Mouse (Mus musculus) MEL (cell line): ENCODE measurements at regions not wholly inside any gene's neighbourhood (a gene's known extent, or its start where the extent isn't known, plus 50 kb on each side); places are given as distances from the start of the nearest gene placed in this dataset.

Experiments used
- CHD2 ChIP-seq: IDR thresholded peaks from 2 replicates; pipeline ENCODE4 v1.6.1; 2011; ENCODE audit warnings: low read length, improper control_type of control experiment
- CTCF ChIP-seq, 3 experiments: IDR thresholded peaks in 2 of 3; conservative IDR thresholded peaks in 1 of 3; 2 replicates each; pipeline ENCODE4 v1.5.1; 2011 to 2012; ENCODE audit warnings: low read length in 3 of 3, low read depth in 2 of 3, mild to moderate bottlenecking in 2 of 3, improper control_type of control experiment in 1 of 3, inconsistent platforms in 1 of 3, mixed read lengths in 1 of 3, moderate library complexity in 1 of 3; ENCODE audit not compliant: control insufficient read depth in 1 of 3, insufficient read depth in 1 of 3, poor library complexity in 1 of 3, severe bottlenecking in 1 of 3
- POLR2A ChIP-seq, 2 experiments: IDR thresholded peaks; 2 replicates each; pipeline ENCODE4 v1.6.1; 2011 to 2012; ENCODE audit warnings: low read length in 2 of 2, mild to moderate bottlenecking in 2 of 2, control low read depth in 1 of 2, improper control_type of control experiment in 1 of 2, low read depth in 1 of 2, moderate library complexity in 1 of 2; ENCODE audit not compliant: control insufficient read depth in 1 of 2, insufficient read depth in 1 of 2, poor library complexity in 1 of 2
- TCF12 ChIP-seq: IDR thresholded peaks from 2 replicates; pipeline ENCODE4 v1.6.1; 2014; ENCODE audit warnings: low read depth, mild to moderate bottlenecking, inconsistent platforms, low read length, improper control_type of control experiment, moderate library complexity
- ZNF384 ChIP-seq: IDR thresholded peaks from 2 replicates; pipeline ENCODE4 v1.6.1; 2012; ENCODE audit warnings: low read depth, mild to moderate bottlenecking, inconsistent platforms, low read length, improper control_type of control experiment

GRCm38 (mm10) chr10:96944229-96944628 lies 327.4 kb downstream of the Btg1 start:
- TF ChIP-seq CHD2 = no peak
- no peak for TF ChIP-seq TCF12
- no peak for TF ChIP-seq POLR2A (IDR thresholded peaks at IDR 0.05; ENCODE audit: control insufficient read depth in 1 of 2, insufficient read depth in 1 of 2, low read depth in 1 of 2, low read length in 2 of 2, poor library complexity in 1 of 2)
- no peak for TF ChIP-seq CTCF (IDR thresholded peaks at IDR 0.05 in 2 of 3, conservative IDR thresholded peaks at IDR 0.05 in 1 of 3; ENCODE audit: control insufficient read depth in 1 of 3, insufficient read depth in 1 of 3, low read depth in 2 of 3, low read length in 3 of 3, poor library complexity in 1 of 3, severe bottlenecking in 1 of 3)
- TF ChIP-seq ZNF384 = no peak
